Mouse (Mus musculus) stomach, postnatal 0 days (tissue): ENCODE measurements around the gene Bglap3. TPM values are rescaled to one million over a fixed set of nuclear protein-coding genes. Genes with fewer than 3 reads are reported as not detected.

Experiments
- ATAC-seq: fragments of 200-750 bp; cut with Nextera tagmentation; 2 replicates; pipeline ENCODE4 v1.8.0; 2017; ENCODE audit not compliant: low FRiP score, low TSS enrichment
- DNase-seq: peaks from one replicate; pipeline ENCODE4 v3.0.0-alpha.2; 2016; ENCODE audit warnings: low spot score
- H3K27ac ChIP-seq: fragments of 300-500 bp; sonication (generic); replicated peaks from 2 replicates; pipeline ENCODE4 v1.5.1; 2014; ENCODE audit warnings: mild to moderate bottlenecking, control low read depth
- H3K27me3 ChIP-seq: fragments of 300-500 bp; sonication (generic); 2 replicates; pipeline ENCODE4 v1.6.1; 2014; ENCODE audit warnings: low read length; ENCODE audit not compliant: control insufficient read depth, insufficient read depth
- H3K36me3 ChIP-seq: fragments of 300-500 bp; sonication (generic); 2 replicates; pipeline ENCODE4 v1.6.1; 2014; ENCODE audit warnings: low read length, mixed read lengths; ENCODE audit not compliant: control insufficient read depth, insufficient read depth
- H3K4me1 ChIP-seq: fragments of 300-500 bp; sonication (generic); replicated peaks from 2 replicates; pipeline ENCODE4 v1.6.1; 2014; ENCODE audit warnings: antibody characterized with exemption; ENCODE audit not compliant: control insufficient read depth, insufficient read depth
- H3K4me2 ChIP-seq: fragments of 300-500 bp; sonication (generic); replicated peaks from 2 replicates; pipeline ENCODE4 v1.6.1; 2014; ENCODE audit warnings: low read depth, mild to moderate bottlenecking, control low read depth, moderate library complexity
- H3K4me3 ChIP-seq: fragments of 300-500 bp; sonication (generic); 2 replicates; pipeline ENCODE4 v1.5.1; 2014; ENCODE audit warnings: low read depth, low read length, control low read depth
- H3K9ac ChIP-seq: fragments of 300-500 bp; sonication (generic); 2 replicates; pipeline ENCODE4 v1.6.1; 2014; ENCODE audit warnings: mild to moderate bottlenecking, low read length, control low read depth, mixed read lengths
- H3K9me3 ChIP-seq: fragments of 300-500 bp; sonication (generic); 2 replicates; pipeline ENCODE4 v1.6.1; 2016; ENCODE audit warnings: low read length; ENCODE audit not compliant: control insufficient read depth
- CTCF ChIP-seq: IDR thresholded peaks from 2 replicates; pipeline ENCODE4 v1.5.1; 2016; ENCODE audit warnings: antibody characterized with exemption, low read depth, mild to moderate bottlenecking, moderate library complexity
- EP300 ChIP-seq: optimal IDR thresholded peaks from 2 replicates; pipeline ENCODE3; 2016; ENCODE audit warnings: antibody characterized with exemption
- WGBS: fragments of 180-500 bp; shearing (Covaris S2); extraction: QIAGEN DNeasy Blood & Tissue Kit; methylation state at CpG from one replicate; pipeline ENCODE4 v1.1.7; 2014; 5-methylcytosine and 5-hydroxymethylcytosine counted together
- polyA plus RNA-seq: library from polyadenylated mRNA; unstranded; fragments of >200 nt; fragmentation: Nextera tagmentation; extraction: Ambion mirVana; gene quantifications from 2 replicates; pipeline ENCODE4 v1.2.1, GENCODE M21; 2015

Bglap3 gene
- polyA plus RNA-seq, 1 experiment from 2014 or later: 199 TPM

- H3K4me1 ChIP-seq: no peaks in the 10 kb centered on the region
- H3K9ac ChIP-seq: no peak overlapping the region
- H3K36me3 ChIP-seq: peaks cover 9% of the 10 kb centered on the region
- H3K27ac ChIP-seq: no peak overlapping the region
- no peak overlapping the region for H3K4me3 ChIP-seq
- no peak overlapping the region for H3K4me2 ChIP-seq
- TF ChIP-seq CTCF: peak; percentile 74
- TF ChIP-seq EP300: no peak
- H3K27me3 ChIP-seq: no peaks in the 10 kb centered on the region
- 42% methylated on average over 2 of the region's 2 CpGs for WGBS
- ATAC-seq (no peak), DNase-seq (peak; percentile 61)
- H3K9me3 ChIP-seq: no peaks in the 10 kb centered on the region
These were observed 41.3 kb downstream of the Bglap3 start for GRCm38 (mm10) chr3:88331282-88331681.

- 53% methylated on average over 5 of the region's 5 CpGs for WGBS
- Histone ChIP-seq H3K4me1 (peaks cover 3% of the 10 kb centered on the region; the same call in 1 of the 2 replicates), H3K36me3 (peaks cover 9% of the 10 kb centered on the region), H3K9me3 (no peaks in the 10 kb centered on the region), H3K4me2 (no peak overlapping the region), H3K27me3 (no peaks in the 10 kb centered on the region), H3K9ac (no peak overlapping the region), H3K4me3 (no peak overlapping the region), H3K27ac (no peak overlapping the region)
- DNase-seq: no peak
- TF ChIP-seq EP300: no peak
- no peak for ATAC-seq
These were observed 43.6 kb downstream of the Bglap3 start for GRCm38 (mm10) chr3:88328956-88329355.

- peak within 1 kb of the TSS; percentile 79 for H3K4me3 ChIP-seq
- peaks cover 3% of the 10 kb centered on the region; the same call in 1 of the 2 replicates for H3K4me1 ChIP-seq
- H3K4me2 ChIP-seq: peak within 1 kb of the TSS; percentile 91
- H3K9ac ChIP-seq: peak within 1 kb of the TSS; percentile 76
- WGBS: under 1% methylated on average over 10 of the region's 10 CpGs
- ATAC-seq (peak; percentile 78), DNase-seq (peak; percentile 68)
- peak within 1 kb of the TSS; percentile 41; the same call in 1 of the 2 replicates for H3K27ac ChIP-seq
- no peaks in the 10 kb centered on the region for H3K27me3 ChIP-seq
- H3K9me3 ChIP-seq: no peaks in the 10 kb centered on the region
- no peak for TF ChIP-seq CTCF
- TF ChIP-seq EP300: no peak
- peaks cover 22% of the 10 kb centered on the region for H3K36me3 ChIP-seq
These were observed 47.6 kb downstream of the Bglap3 start, which contains the start of gene Glmp for GRCm38 (mm10) chr3:88324951-88325405. Gene Glmp, plus strand, starts transcription at chr3:88325023.

Other genes starting within 250 kb of the Bglap3 start
- gene Mef2d, start 230.4 kb downstream of the Bglap3 start, polyA plus RNA-seq: 10.6 and 13.0 TPM in 2 replicates
- 19.4 and 27.0 TPM in 2 replicates for gene Rhbg, start 118.0 kb downstream of the Bglap3 start, polyA plus RNA-seq
- 0.36 and 2.0 TPM in 2 replicates for gene Gm38392, start 85.5 kb downstream of the Bglap3 start, polyA plus RNA-seq
- gene Tsacc, start 75.7 kb downstream of the Bglap3 start, polyA plus RNA-seq: 9.1 and 9.3 TPM in 2 replicates
- 230 and 233 TPM in 2 replicates for gene Cct3, start 75.6 kb downstream of the Bglap3 start, polyA plus RNA-seq
- gene Glmp, start 47.7 kb downstream of the Bglap3 start, polyA plus RNA-seq: 161 and 166 TPM in 2 replicates
- 51.9 and 54.1 TPM in 2 replicates for gene Tmem79, start 36.6 kb downstream of the Bglap3 start, polyA plus RNA-seq
- gene Smg5, start 36.5 kb downstream of the Bglap3 start, polyA plus RNA-seq: 15.9 and 19.0 TPM in 2 replicates
- gene Paqr6, start 8.2 kb downstream of the Bglap3 start, polyA plus RNA-seq: 12.3 and 16.2 TPM in 2 replicates
- 20.1 and 24.9 TPM in 2 replicates for gene Bglap2, start 6.0 kb upstream of the Bglap3 start, polyA plus RNA-seq
- gene Bglap, start 11.7 kb upstream of the Bglap3 start, polyA plus RNA-seq: 0.64 TPM in 1 of 2 replicates, not detected in the other
- 55.6 and 58.1 TPM in 2 replicates for gene Pmf1, start 37.6 kb upstream of the Bglap3 start, polyA plus RNA-seq
- 9.7 and 9.8 TPM in 2 replicates for gene Slc25a44, start 52.4 kb upstream of the Bglap3 start, polyA plus RNA-seq
- gene Sema4a, start 88.4 kb upstream of the Bglap3 start, polyA plus RNA-seq: 27.9 and 32.7 TPM in 2 replicates
- 250 and 267 TPM in 2 replicates for gene Lmna, start 137.2 kb upstream of the Bglap3 start, polyA plus RNA-seq
- gene Mex3a, start 159.7 kb upstream of the Bglap3 start, polyA plus RNA-seq: 3.3 and 3.4 TPM in 2 replicates
- 252 and 271 TPM in 2 replicates for gene Rab25, start 175.6 kb upstream of the Bglap3 start, polyA plus RNA-seq
- gene Lamtor2, start 180.3 kb upstream of the Bglap3 start, polyA plus RNA-seq: 154 and 157 TPM in 2 replicates
- 19.5 and 21.8 TPM in 2 replicates for gene Ubqln4, start 181.0 kb upstream of the Bglap3 start, polyA plus RNA-seq
- gene Ssr2, start 203.1 kb upstream of the Bglap3 start, polyA plus RNA-seq: 257 and 271 TPM in 2 replicates
- 29.0 and 33.0 TPM in 2 replicates for gene Arhgef2, start 233.2 kb upstream of the Bglap3 start, polyA plus RNA-seq